Mouse (Mus musculus): Measurements from ENCODE around the gene Kank4.
"Not testable (repeated sequence)": the region's sequence is repeated elsewhere in the genome, so short reads cannot be mapped to it uniquely, and the experiment has no call there.

The Kank4 gene

GRCm38 (mm10) chr4:98831726-98832125 lies 14.4 kb upstream of the Kank4 start:
- no peak for DNase-seq (ENCODE audit: low spot score)

GRCm38 (mm10) chr4:98826701-98827100 lies 9.4 kb upstream of the Kank4 start:
- no peak for DNase-seq (ENCODE audit: low spot score)

GRCm38 (mm10) chr4:98823740-98824139 lies 6.4 kb upstream of the Kank4 start, which contains the start of gene I0C0044D17Rik:
Gene I0C0044D17Rik, minus strand, starts transcription at chr4:98823840.
- DNase-seq (ENCODE audit: low spot score), result not testable (repeated sequence)

- no peak for DNase-seq (ENCODE audit: low spot score)
Observed at GRCm38 (mm10) chr4:98823047-98823446, 5.7 kb upstream of the Kank4 start.

- DNase-seq (ENCODE audit: low spot score), result no peak
Observed at GRCm38 (mm10) chr4:98822478-98822877, 5.1 kb upstream of the Kank4 start.

- no peak for DNase-seq (ENCODE audit: low spot score)
Observed at GRCm38 (mm10) chr4:98819216-98819755, 1.9 kb upstream of the Kank4 start.

- DNase-seq (ENCODE audit: low spot score), result no peak
Observed at GRCm38 (mm10) chr4:98816807-98817183, 542 bp downstream of the Kank4 start.

- DNase-seq (ENCODE audit: low spot score), result no peak
Observed at GRCm38 (mm10) chr4:98806306-98806705, 11.0 kb downstream of the Kank4 start.

- DNase-seq (ENCODE audit: low spot score), result no peak
Observed at GRCm38 (mm10) chr4:98805291-98806048, 11.9 kb downstream of the Kank4 start.

GRCm38 (mm10) chr4:98804476-98805134 lies 12.7 kb downstream of the Kank4 start:
- no peak for DNase-seq (ENCODE audit: low spot score)

- no peak for DNase-seq (ENCODE audit: low spot score)
Observed at GRCm38 (mm10) chr4:98801775-98802174, 15.6 kb downstream of the Kank4 start.

- DNase-seq (ENCODE audit: low spot score), result peak; percentile 25
Observed at GRCm38 (mm10) chr4:98800824-98801223, 16.5 kb downstream of the Kank4 start.

GRCm38 (mm10) chr4:98796591-98797341 lies 20.6 kb downstream of the Kank4 start:
- no peak for DNase-seq (ENCODE audit: low spot score)

- no peak for DNase-seq (ENCODE audit: low spot score)
Observed at GRCm38 (mm10) chr4:98795241-98795640, 22.1 kb downstream of the Kank4 start.

GRCm38 (mm10) chr4:98793486-98793885 lies 23.9 kb downstream of the Kank4 start:
- DNase-seq (ENCODE audit: low spot score), result no peak

GRCm38 (mm10) chr4:98790721-98791120 lies 26.6 kb downstream of the Kank4 start:
- no peak for DNase-seq (ENCODE audit: low spot score)

GRCm38 (mm10) chr4:98789861-98790311 lies 27.5 kb downstream of the Kank4 start:
- no peak for DNase-seq (ENCODE audit: low spot score)

GRCm38 (mm10) chr4:98789133-98789765 lies 28.1 kb downstream of the Kank4 start:
- DNase-seq (ENCODE audit: low spot score), result no peak

GRCm38 (mm10) chr4:98786281-98786680 lies 31.1 kb downstream of the Kank4 start:
- no peak for DNase-seq (ENCODE audit: low spot score)

GRCm38 (mm10) chr4:98785851-98786250 lies 31.5 kb downstream of the Kank4 start:
- DNase-seq (ENCODE audit: low spot score), result no peak

- no peak for DNase-seq (ENCODE audit: low spot score)
Observed at GRCm38 (mm10) chr4:98778219-98778618, 39.1 kb downstream of the Kank4 start.

- no peak for DNase-seq (ENCODE audit: low spot score)
Observed at GRCm38 (mm10) chr4:98777464-98777863, 39.9 kb downstream of the Kank4 start.

All from layer of hippocampus, adult 11-12 months (tissue).